Mouse (Mus musculus) brain, embryonic 14.5 days (tissue): ENCODE measurements at regions not wholly inside any gene's neighbourhood (a gene's known extent, or its start where the extent isn't known, plus 50 kb on each side); places are given as distances from the start of the nearest gene placed in this dataset.

Experiments used
- CTCF ChIP-seq: fragments of 200-500 bp; IDR thresholded peaks from 2 replicates; pipeline ENCODE4 v1.5.1; 2012; ENCODE audit warnings: inconsistent platforms, mild to moderate bottlenecking, moderate library complexity, borderline replicate concordance; ENCODE audit not compliant: insufficient read depth, insufficient read length; ENCODE audit errors: extremely low read depth
- POLR2A ChIP-seq: fragments of 200-500 bp; IDR thresholded peaks from 2 replicates; pipeline ENCODE4 v1.6.1; 2012; ENCODE audit warnings: mild to moderate bottlenecking, inconsistent platforms, borderline replicate concordance; ENCODE audit not compliant: poor library complexity, insufficient read depth, insufficient read length, severe bottlenecking; ENCODE audit errors: extremely low read depth

- no peak for TF ChIP-seq POLR2A
- TF ChIP-seq CTCF = no peak
Measured at GRCm38 (mm10) chr3:29764021-29764420, 682.2 kb downstream of the Egfem1 start.
